ENCODE assay signal across 15 mouse cellular contexts in the genomic region with DNA sequence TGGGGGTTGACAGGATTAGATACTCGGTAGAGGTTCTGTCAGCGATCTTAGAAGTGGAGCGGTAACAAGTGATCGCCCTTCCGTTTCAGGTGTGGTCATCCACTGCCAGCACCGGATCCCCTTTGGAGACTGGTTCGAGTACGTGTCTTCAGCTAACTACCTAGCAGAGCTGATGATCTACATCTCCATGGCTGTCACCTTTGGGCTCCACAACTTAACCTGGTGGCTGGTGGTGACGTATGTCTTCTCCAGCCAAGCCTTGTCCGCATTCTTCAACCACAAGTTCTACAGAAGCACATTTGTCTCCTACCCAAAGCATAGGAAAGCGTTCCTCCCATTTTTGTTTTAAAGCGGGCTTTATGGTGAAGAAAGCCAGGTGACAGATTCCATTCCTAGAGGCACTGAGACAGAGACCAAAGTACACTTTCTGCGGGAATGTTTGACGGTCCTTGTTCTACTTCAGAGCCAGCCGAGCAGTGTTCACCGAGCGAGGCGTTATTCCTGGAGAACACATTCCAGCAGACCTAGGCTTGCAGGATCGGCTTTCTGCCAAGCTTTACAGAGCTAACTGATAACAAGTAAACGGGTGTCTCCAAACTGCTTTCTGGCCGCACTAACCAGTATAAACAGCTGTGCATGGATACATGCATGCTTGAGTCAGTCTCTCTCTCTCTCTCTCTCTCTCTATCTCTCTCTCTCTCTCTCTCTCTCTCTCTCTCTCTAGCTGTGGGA. TPM values are rescaled to one million over a fixed set of nuclear protein-coding genes. Genes with fewer than 3 reads are reported as not detected.
DNase-seq lines count a peak whose midpoint lies in the region; ATAC-seq and TF ChIP-seq lines count a peak whose summit lies in the region.
"Had no signal": no experiment of that assay in that cellular context is flagged by ENCODE, and none has a peak within 500 bp of the region (broad histone marks: within the 10 kb centered on the region; RNA-seq: fewer than 3 reads in every experiment).

No protein-coding gene starts in this region.

- no peaks in the 10 kb centered on the region for H3K4me1 ChIP-seq in lung, postnatal 0 days (ENCODE audit: insufficient read depth, low read depth, low read length)
- H3K4me1 ChIP-seq in lung, adult 2 months (ENCODE audit: control insufficient read depth, insufficient read depth, low read length) = no peaks in the 10 kb centered on the region
- H3K4me1 ChIP-seq: midbrain, embryonic 15.5 days; neural tube, embryonic 12.5 days had no signal

- no peak overlapping the region for H3K9ac ChIP-seq in lung, postnatal 0 days (replicated peaks; ENCODE audit: low read depth)
- H3K9ac ChIP-seq: midbrain, embryonic 15.5 days; neural tube, embryonic 12.5 days had no signal

- no peaks in the 10 kb centered on the region for H3K9me3 ChIP-seq in lung, postnatal 0 days (ENCODE audit: low read length)
- H3K9me3 ChIP-seq: midbrain, embryonic 15.5 days had no signal

- no peaks in the 10 kb centered on the region for H3K36me3 ChIP-seq in lung, postnatal 0 days (ENCODE audit: insufficient read depth, low read length)

- H3K27me3 ChIP-seq in lung, postnatal 0 days (replicated peaks; ENCODE audit: insufficient read depth, low read length) = no peaks in the 10 kb centered on the region
- H3K27me3 ChIP-seq: midbrain, embryonic 15.5 days; neural tube, embryonic 12.5 days had no signal

- DNase-seq in heart, adult 11 months = peak; percentile 90
- DNase-seq in heart, adult 8-10 months (ENCODE audit: low spot score) = no peak
- peak; percentile 76 for DNase-seq in lung, postnatal 0 days (ENCODE audit: low spot score)
- DNase-seq in lung, adult 2 months = no peak
- DNase-seq in kidney, postnatal 10 days = peak; percentile 26
- DNase-seq in thymus, postnatal 4 days = no peak
- DNase-seq in urinary bladder, postnatal 25 days (ENCODE audit: low spot score) = no peak
- no peak for DNase-seq in urinary bladder, postnatal 36 days (ENCODE audit: low spot score in 2 of 2)
- DNase-seq: adrenal gland, adult 2 months; cerebellum, postnatal 14 days; right cerebral cortex, adult 18-20 months; thymus, postnatal 36 days had no signal

- H3K4me3 ChIP-seq in lung, postnatal 0 days (ENCODE audit: low read depth, low read length) = no peak overlapping the region
- H3K4me3 ChIP-seq in lung, adult 2 months (replicated peaks; ENCODE audit: extremely low read depth, low read depth, low read length) = no peak overlapping the region
- H3K4me3 ChIP-seq: midbrain, embryonic 15.5 days; neural tube, embryonic 12.5 days had no signal

- peak; percentile 81 for ATAC-seq in lung, postnatal 0 days
- ATAC-seq: midbrain, embryonic 15.5 days had no signal

- TF ChIP-seq CTCF in lung, postnatal 0 days (IDR thresholded peaks at IDR 0.05) = no peak
- no peak for TF ChIP-seq CTCF in lung, adult 2 months (IDR thresholded peaks at IDR 0.05; ENCODE audit: insufficient read depth, low read length)

- TF ChIP-seq EP300 in lung, postnatal 0 days (IDR thresholded peaks at IDR 0.05) = no peak

- 60% methylated on average over 21 of the region's 21 CpGs for WGBS in lung, postnatal 0 days
- WGBS in lung, adult 2 months = 70% methylated on average over 21 of the region's 21 CpGs

- H3K4me2 ChIP-seq in lung, postnatal 0 days (replicated peaks; ENCODE audit: low read depth, low read length) = no peak overlapping the region
- H3K4me2 ChIP-seq: midbrain, embryonic 15.5 days; neural tube, embryonic 12.5 days had no signal

- no peak overlapping the region for H3K27ac ChIP-seq in lung, postnatal 0 days (ENCODE audit: low read length)
- H3K27ac ChIP-seq: macrophage; midbrain, embryonic 15.5 days; neural tube, embryonic 12.5 days had no signal

- TF ChIP-seq POLR2A in lung, adult 2 months (IDR thresholded peaks at IDR 0.05; ENCODE audit: borderline replicate concordance, extremely low read depth, low read depth, low read length) = no peak

RNA-seq across cellular contexts. Expression of a gene that starts 14.5 kb away (rescaled TPM):
- 1 to 10 TPM; 6.1 to 7.4 (median 7.0) TPM for total RNA-seq in heart, adult 8-10 months (2022)
- polyA plus RNA-seq in lung, postnatal 0 days (2015; fragmentation: Nextera tagmentation; extraction: Ambion mirVana) = 48.1 and 49.3 TPM in 2 replicates
- 160 and 211 TPM in 2 replicates for polyA plus RNA-seq in lung, adult 2 months (2012; rRNA removed)

RNA-seq across cellular contexts. Expression of a gene that starts 29.1 kb away (rescaled TPM):
- 10 to 100 TPM; 15.6 to 20.2 (median 19.4) TPM for total RNA-seq in heart, adult 8-10 months (2022)
- 107 and 112 TPM in 2 replicates for polyA plus RNA-seq in lung, postnatal 0 days (2015; fragmentation: Nextera tagmentation; extraction: Ambion mirVana)
- polyA plus RNA-seq in lung, adult 2 months (2012; rRNA removed) = 69.2 and 84.5 TPM in 2 replicates

Comparison
In these comparisons a context has a peak if more than half of its experiments do, and no peak if none do; other contexts are left out.
1. DNase-seq: peak in heart, adult 11 months (single experiment), lung, postnatal 0 days (single experiment) and kidney, postnatal 10 days (single experiment); none in heart, adult 8-10 months (single experiment), lung, adult 2 months (single experiment), thymus, postnatal 4 days (single experiment), urinary bladder, postnatal 25 days (single experiment) and urinary bladder, postnatal 36 days (0 of 2).